Mouse (Mus musculus): ENCODE measurements at regions not wholly inside any gene's neighbourhood (a gene's known extent, or its start where the extent isn't known, plus 50 kb on each side); places are given as distances from the start of the nearest gene placed in this dataset.
"Not testable (repeated sequence)": the region's sequence is repeated elsewhere in the genome, so short reads cannot be mapped to it uniquely, and the experiment has no call there.

DNA sequence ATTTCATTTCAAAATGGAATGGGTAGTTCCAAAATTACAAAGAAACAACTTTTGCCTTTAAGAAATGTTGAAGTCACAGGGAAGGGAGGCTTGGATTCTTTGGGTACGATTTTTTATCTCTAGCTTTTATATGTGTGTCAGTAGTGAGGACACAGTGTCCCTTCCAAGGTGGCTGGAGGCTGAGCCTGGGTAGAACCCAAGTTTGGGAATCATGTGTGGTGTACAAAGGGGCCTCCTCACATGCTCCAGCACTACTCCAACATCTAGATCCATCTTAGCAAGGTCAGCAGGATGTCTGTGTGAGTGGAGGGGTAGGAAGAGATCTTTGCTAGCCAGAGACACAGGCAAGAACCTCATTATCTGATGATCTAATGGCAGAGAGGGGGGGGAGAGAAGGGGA, 134.5 kb upstream of the Tas2r119 start:
- no peak overlapping the region for H3K4me2 ChIP-seq (ENCODE audit: low read length)
- no peak overlapping the region for H3K9ac ChIP-seq (ENCODE audit: low read depth, low read length)
- H3K4me3 ChIP-seq (ENCODE audit: low read length): no peak overlapping the region
- WGBS: 86% methylated on average over 1 of the region's 1 CpGs
- no peak overlapping the region for H3K27ac ChIP-seq (ENCODE audit: low read depth, low read length)
- no peaks in the 10 kb centered on the region for H3K36me3 ChIP-seq (ENCODE audit: control insufficient read depth, insufficient read depth, low read length)
- no peaks in the 10 kb centered on the region for H3K4me1 ChIP-seq (ENCODE audit: control insufficient read depth, insufficient read depth, low read depth, low read length)
- ATAC-seq: no peak
- no peaks in the 10 kb centered on the region for H3K27me3 ChIP-seq (replicated peaks; ENCODE audit: control insufficient read depth, insufficient read depth, low read length)
- H3K9me3 ChIP-seq (ENCODE audit: control insufficient read depth, low read length): no peaks in the 10 kb centered on the region

DNA sequence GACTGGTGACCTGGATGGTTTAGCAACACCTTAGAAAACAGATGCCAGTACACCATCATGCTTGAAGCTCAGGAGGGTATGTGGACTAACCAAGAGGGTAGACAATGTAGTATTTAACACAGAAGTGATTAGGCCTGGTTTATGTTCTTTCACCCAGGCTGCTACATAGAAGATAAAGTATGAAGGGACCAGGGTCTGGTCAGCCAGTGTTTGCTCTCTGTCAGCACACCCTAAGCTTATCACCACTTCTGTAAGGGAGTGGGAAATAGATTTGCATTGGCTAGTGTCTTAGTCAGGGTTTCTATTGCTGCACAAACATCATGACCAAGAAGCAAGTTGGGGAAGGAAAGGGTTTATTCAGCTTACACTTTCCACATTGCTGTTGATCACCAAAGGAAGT, 133.9 kb upstream of the Tas2r119 start:
- Histone ChIP-seq H3K27me3 (replicated peaks; ENCODE audit: control insufficient read depth, insufficient read depth, low read length) (no peaks in the 10 kb centered on the region), H3K4me1 (ENCODE audit: control insufficient read depth, insufficient read depth, low read depth, low read length) (no peaks in the 10 kb centered on the region), H3K9ac (ENCODE audit: low read depth, low read length) (no peak overlapping the region), H3K27ac (ENCODE audit: low read depth, low read length) (no peak overlapping the region), H3K4me2 (ENCODE audit: low read length) (no peak overlapping the region), H3K4me3 (ENCODE audit: low read length) (no peak overlapping the region), H3K36me3 (ENCODE audit: control insufficient read depth, insufficient read depth, low read length) (no peaks in the 10 kb centered on the region), H3K9me3 (ENCODE audit: control insufficient read depth, low read length) (no peaks in the 10 kb centered on the region)
- ATAC-seq: no peak

DNA sequence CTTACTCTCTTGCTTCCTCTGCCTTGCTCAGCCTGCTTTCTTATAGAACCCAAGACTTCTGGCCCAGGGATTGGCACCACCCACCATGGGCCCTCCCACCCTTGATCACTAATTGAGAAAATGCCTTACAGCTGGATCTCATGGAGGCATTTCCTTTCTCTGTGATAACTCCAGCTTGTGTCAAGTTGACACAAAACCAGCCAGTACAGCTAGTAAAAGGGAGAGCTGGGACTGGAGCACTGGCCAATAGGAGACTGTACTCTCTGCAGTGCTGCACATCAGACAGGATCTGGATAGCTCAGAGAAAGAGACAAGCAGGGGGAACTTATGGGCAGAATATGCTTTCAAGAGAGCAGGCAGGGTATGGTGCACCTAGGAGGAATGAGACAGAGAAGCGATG, 133.4 kb upstream of the Tas2r119 start:
- H3K27me3 ChIP-seq (replicated peaks; ENCODE audit: control insufficient read depth, insufficient read depth, low read length); H3K4me3 ChIP-seq (ENCODE audit: low read length); ATAC-seq; H3K9ac ChIP-seq (ENCODE audit: low read depth, low read length); H3K4me2 ChIP-seq (ENCODE audit: low read length); H3K36me3 ChIP-seq (ENCODE audit: control insufficient read depth, insufficient read depth, low read length); H3K4me1 ChIP-seq (ENCODE audit: control insufficient read depth, insufficient read depth, low read depth, low read length); H3K9me3 ChIP-seq (ENCODE audit: control insufficient read depth, low read length); H3K27ac ChIP-seq (ENCODE audit: low read depth, low read length): not testable (repeated sequence)
- 100% methylated on average over 1 of the region's 1 CpGs for WGBS

DNA sequence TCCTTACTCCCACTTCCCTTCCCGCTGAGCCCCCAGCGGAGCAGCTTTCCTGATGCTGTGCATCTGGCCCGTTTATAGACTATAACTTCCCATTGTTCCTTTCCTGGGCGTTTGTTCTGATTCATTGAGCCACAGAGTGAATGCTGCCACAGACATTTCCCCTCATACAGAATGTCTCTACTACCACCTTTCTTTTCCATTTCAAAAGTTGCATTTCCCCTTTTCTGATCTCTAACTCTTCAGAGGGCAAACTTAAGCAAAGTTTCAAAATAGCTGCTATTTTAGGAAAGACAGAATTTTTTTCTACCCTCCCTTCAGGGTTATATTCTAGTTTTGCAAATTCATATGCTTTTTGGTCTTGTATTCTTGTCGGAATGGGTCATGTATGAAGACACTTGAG, 128.3 kb upstream of the Tas2r119 start:
- Histone ChIP-seq H3K36me3 (ENCODE audit: control insufficient read depth, insufficient read depth, low read length) (no peaks in the 10 kb centered on the region), H3K4me1 (ENCODE audit: control insufficient read depth, insufficient read depth, low read depth, low read length) (no peaks in the 10 kb centered on the region), H3K9ac (ENCODE audit: low read depth, low read length) (no peak overlapping the region), H3K4me3 (ENCODE audit: low read length) (no peak overlapping the region), H3K27ac (ENCODE audit: low read depth, low read length) (no peak overlapping the region), H3K27me3 (replicated peaks; ENCODE audit: control insufficient read depth, insufficient read depth, low read length) (no peaks in the 10 kb centered on the region), H3K9me3 (ENCODE audit: control insufficient read depth, low read length) (no peaks in the 10 kb centered on the region), H3K4me2 (ENCODE audit: low read length) (no peak overlapping the region)
- ATAC-seq: no peak
- 32% methylated on average over 5 of the region's 5 CpGs for WGBS

DNA sequence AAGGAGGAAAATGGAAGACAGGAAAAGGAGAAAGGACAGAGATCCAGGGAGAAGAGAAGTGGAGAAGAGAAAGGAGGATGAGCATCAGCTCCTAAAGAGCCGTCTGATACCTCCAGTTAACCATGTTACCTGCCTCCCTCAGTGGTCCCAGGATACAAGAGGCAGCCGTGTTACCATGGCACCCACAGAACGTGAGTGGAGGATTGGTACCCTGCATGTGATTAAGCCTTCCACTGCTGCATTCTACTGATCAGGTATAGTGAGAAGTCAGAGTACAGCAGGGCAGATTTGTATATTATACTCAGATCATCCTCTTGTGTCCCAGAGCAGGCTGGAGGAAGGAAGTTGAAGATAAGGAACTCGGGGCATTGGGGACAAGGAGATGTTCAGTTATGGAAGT, 115.5 kb upstream of the Tas2r119 start:
- H3K4me1 ChIP-seq (ENCODE audit: control insufficient read depth, insufficient read depth, low read depth, low read length): no peaks in the 10 kb centered on the region
- H3K4me2 ChIP-seq (ENCODE audit: low read length): no peak overlapping the region
- no peaks in the 10 kb centered on the region for H3K9me3 ChIP-seq (ENCODE audit: control insufficient read depth, low read length)
- no peaks in the 10 kb centered on the region for H3K27me3 ChIP-seq (replicated peaks; ENCODE audit: control insufficient read depth, insufficient read depth, low read length)
- H3K9ac ChIP-seq (ENCODE audit: low read depth, low read length): no peak overlapping the region
- ATAC-seq: 0 out of 2 replicates have a peak, but pooled peaks have one; percentile 60
- H3K36me3 ChIP-seq (ENCODE audit: control insufficient read depth, insufficient read depth, low read length): no peaks in the 10 kb centered on the region
- 61% methylated on average over 4 of the region's 4 CpGs for WGBS
- H3K4me3 ChIP-seq (ENCODE audit: low read length): no peak overlapping the region
- no peak overlapping the region for H3K27ac ChIP-seq (ENCODE audit: low read depth, low read length)

DNA sequence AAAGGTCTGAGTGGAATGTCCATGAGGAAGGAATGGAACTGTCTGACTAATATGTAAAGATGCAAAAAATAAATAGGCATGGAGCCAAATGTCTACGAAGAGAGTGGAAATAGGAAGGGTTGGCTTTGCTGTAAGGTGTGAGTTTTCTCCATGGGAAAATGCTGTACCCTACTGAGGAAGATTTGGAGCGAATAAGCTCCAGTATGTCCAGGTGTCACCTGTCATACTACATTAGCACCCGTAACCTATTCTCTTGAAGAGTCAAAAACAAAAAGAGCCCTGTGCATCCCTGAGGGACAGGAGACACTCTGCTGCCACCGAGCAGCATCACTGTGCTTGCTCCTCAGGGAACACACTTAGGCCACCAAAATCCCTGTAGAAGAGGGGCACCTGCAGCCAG, 95.0 kb upstream of the Tas2r119 start:
- H3K27me3 ChIP-seq (replicated peaks; ENCODE audit: control insufficient read depth, insufficient read depth, low read length): no peaks in the 10 kb centered on the region
- ATAC-seq: no peak
- no peaks in the 10 kb centered on the region for H3K36me3 ChIP-seq (ENCODE audit: control insufficient read depth, insufficient read depth, low read length)
- no peak overlapping the region for H3K4me2 ChIP-seq (ENCODE audit: low read length)
- 89% methylated on average over 4 of the region's 4 CpGs for whole genome bisulfite sequencing
- no peak overlapping the region for H3K4me3 ChIP-seq (ENCODE audit: low read length)
- no peak overlapping the region for H3K9ac ChIP-seq (ENCODE audit: low read depth, low read length)
- no peaks in the 10 kb centered on the region for H3K4me1 ChIP-seq (ENCODE audit: control insufficient read depth, insufficient read depth, low read depth, low read length)
- no peaks in the 10 kb centered on the region for H3K9me3 ChIP-seq (ENCODE audit: control insufficient read depth, low read length)
- no peak overlapping the region for H3K27ac ChIP-seq (ENCODE audit: low read depth, low read length)

DNA sequence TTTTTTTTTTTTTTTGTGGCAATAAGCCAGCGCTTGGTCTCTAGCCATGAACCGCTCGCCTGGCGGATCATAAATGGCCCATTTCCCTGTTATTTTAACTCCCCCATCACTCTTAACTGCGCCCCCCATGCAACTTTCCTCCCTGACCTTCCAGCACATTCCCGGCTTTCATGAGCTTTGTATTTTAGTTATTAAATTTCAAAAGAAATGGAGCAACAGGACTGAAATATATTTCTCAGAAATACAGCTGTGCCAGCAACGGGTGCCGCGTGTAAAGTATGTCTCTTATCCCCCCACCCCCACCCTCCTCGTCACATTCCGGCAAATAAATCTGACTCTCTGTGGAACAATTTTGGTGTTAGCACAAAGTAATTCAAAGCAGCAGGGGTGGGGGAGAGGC, 83.2 kb upstream of the Tas2r119 start:
- H3K27ac ChIP-seq (ENCODE audit: low read depth, low read length): no peak overlapping the region
- no peak for ATAC-seq
- H3K9ac ChIP-seq (ENCODE audit: low read depth, low read length): no peak overlapping the region
- peak overlapping the region; percentile 13; the same call in 1 of the 2 replicates for H3K4me2 ChIP-seq (ENCODE audit: low read length)
- WGBS: 71% methylated on average over 11 of the region's 11 CpGs
- no peaks in the 10 kb centered on the region for H3K36me3 ChIP-seq (ENCODE audit: control insufficient read depth, insufficient read depth, low read length)
- no peaks in the 10 kb centered on the region for H3K27me3 ChIP-seq (replicated peaks; ENCODE audit: control insufficient read depth, insufficient read depth, low read length)
- H3K4me3 ChIP-seq (ENCODE audit: low read length): no peak overlapping the region
- H3K4me1 ChIP-seq (ENCODE audit: control insufficient read depth, insufficient read depth, low read depth, low read length): no peaks in the 10 kb centered on the region
- H3K9me3 ChIP-seq (ENCODE audit: control insufficient read depth, low read length): no peaks in the 10 kb centered on the region

DNA sequence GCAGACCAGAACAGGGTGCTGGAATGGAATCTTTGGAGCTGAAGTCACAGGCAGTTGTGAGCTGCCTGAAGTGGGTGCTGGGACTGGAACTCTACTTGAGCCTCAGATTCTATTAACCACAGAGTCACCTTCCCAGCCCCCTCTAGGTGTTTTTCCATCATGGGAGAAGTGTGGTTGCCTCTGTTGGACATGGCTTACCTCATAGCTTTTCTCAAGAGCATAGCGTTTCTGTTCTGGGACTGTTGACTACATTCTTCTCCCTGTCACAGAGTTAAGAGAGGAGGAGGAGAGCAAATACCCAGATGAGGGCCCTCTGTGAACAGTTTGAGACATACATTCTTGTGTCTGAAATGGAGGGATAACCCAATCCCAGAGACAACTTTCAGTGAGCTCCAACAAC, 81.5 kb upstream of the Tas2r119 start:
- Histone ChIP-seq H3K4me2 (ENCODE audit: low read length) (no peak overlapping the region), H3K9ac (ENCODE audit: low read depth, low read length) (no peak overlapping the region), H3K9me3 (ENCODE audit: control insufficient read depth, low read length) (no peaks in the 10 kb centered on the region), H3K27me3 (replicated peaks; ENCODE audit: control insufficient read depth, insufficient read depth, low read length) (no peaks in the 10 kb centered on the region), H3K4me3 (ENCODE audit: low read length) (no peak overlapping the region), H3K27ac (ENCODE audit: low read depth, low read length) (no peak overlapping the region), H3K36me3 (ENCODE audit: control insufficient read depth, insufficient read depth, low read length) (no peaks in the 10 kb centered on the region), H3K4me1 (ENCODE audit: control insufficient read depth, insufficient read depth, low read depth, low read length) (no peaks in the 10 kb centered on the region)
- no peak for ATAC-seq
- WGBS: 95% methylated on average over 1 of the region's 1 CpGs

DNA sequence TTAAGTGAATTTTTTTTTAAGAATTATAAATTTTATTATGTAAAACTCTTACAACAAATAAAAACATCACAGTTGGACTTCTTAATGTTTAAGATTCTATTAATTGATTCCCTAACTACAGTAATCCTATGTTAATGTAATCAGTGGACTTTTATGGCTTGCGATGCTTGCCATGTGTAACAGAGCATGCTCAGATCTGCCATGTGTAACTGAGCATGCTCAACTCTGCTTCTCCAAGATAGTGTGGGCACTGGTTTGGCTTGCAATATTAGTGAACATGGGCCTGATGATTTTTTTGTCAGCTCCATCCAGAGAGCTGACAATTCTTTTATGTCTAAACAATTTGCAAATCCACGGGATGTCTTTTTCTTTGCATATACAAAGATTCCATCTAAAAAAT, 66.4 kb upstream of the Tas2r119 start:
- Histone ChIP-seq H3K36me3 (ENCODE audit: control insufficient read depth, insufficient read depth, low read length) (no peaks in the 10 kb centered on the region), H3K9me3 (ENCODE audit: control insufficient read depth, low read length) (no peaks in the 10 kb centered on the region), H3K9ac (ENCODE audit: low read depth, low read length) (no peak overlapping the region), H3K4me2 (ENCODE audit: low read length) (no peak overlapping the region), H3K4me3 (ENCODE audit: low read length) (no peak overlapping the region), H3K27ac (ENCODE audit: low read depth, low read length) (no peak overlapping the region), H3K4me1 (ENCODE audit: control insufficient read depth, insufficient read depth, low read depth, low read length) (no peaks in the 10 kb centered on the region), H3K27me3 (replicated peaks; ENCODE audit: control insufficient read depth, insufficient read depth, low read length) (no peaks in the 10 kb centered on the region)
- no peak for ATAC-seq
- 90% methylated on average over 2 of the region's 2 CpGs for WGBS

All from hindbrain, embryonic 16.5 days (tissue).